Mouse (Mus musculus) lung, postnatal 0 days (tissue): ENCODE measurements around the gene Nthl1. TPM values are rescaled to one million over a fixed set of nuclear protein-coding genes. Genes with fewer than 3 reads are reported as not detected.

Experiments
- ATAC-seq: fragments of 200-750 bp; cut with Nextera tagmentation; 2 replicates; pipeline ENCODE4 v1.8.0; 2017; ENCODE audit warnings: moderate library complexity
- DNase-seq: peaks from one replicate; pipeline ENCODE4 v3.0.0-alpha.2; 2016; ENCODE audit warnings: low spot score
- H3K27ac ChIP-seq: fragments of 300-500 bp; sonication (generic); 2 replicates; pipeline ENCODE4 v1.5.1; 2014; ENCODE audit warnings: antibody characterized with exemption, mild to moderate bottlenecking, low read length, mixed read lengths
- H3K27me3 ChIP-seq: fragments of 300-500 bp; sonication (generic); replicated peaks from 2 replicates; pipeline ENCODE4 v1.6.1; 2014; ENCODE audit warnings: low read length, mixed read lengths; ENCODE audit not compliant: insufficient read depth
- H3K36me3 ChIP-seq: fragments of 300-500 bp; sonication (generic); 2 replicates; pipeline ENCODE4 v1.6.1; 2014; ENCODE audit warnings: low read length, mixed read lengths; ENCODE audit not compliant: insufficient read depth
- H3K4me1 ChIP-seq: fragments of 300-500 bp; sonication (generic); 2 replicates; pipeline ENCODE4 v1.6.1; 2014; ENCODE audit warnings: antibody characterized with exemption, low read depth, low read length, mixed read lengths; ENCODE audit not compliant: insufficient read depth
- H3K4me2 ChIP-seq: fragments of 300-500 bp; sonication (generic); replicated peaks from 2 replicates; pipeline ENCODE4 v1.6.1; 2014; ENCODE audit warnings: low read depth, mild to moderate bottlenecking, low read length, moderate library complexity, mixed read lengths
- H3K4me3 ChIP-seq: fragments of 300-500 bp; sonication (generic); 2 replicates; pipeline ENCODE4 v1.5.1; 2014; ENCODE audit warnings: low read depth, low read length
- H3K9ac ChIP-seq: fragments of 300-500 bp; sonication (generic); replicated peaks from 2 replicates; pipeline ENCODE4 v1.6.1; 2014; ENCODE audit warnings: low read depth, mild to moderate bottlenecking
- H3K9me3 ChIP-seq: fragments of 300-500 bp; sonication (generic); 2 replicates; pipeline ENCODE4 v1.6.1; 2016; ENCODE audit warnings: low read length, mixed read lengths
- CTCF ChIP-seq: IDR thresholded peaks from 2 replicates; pipeline ENCODE4 v1.5.1; 2016; ENCODE audit warnings: antibody characterized with exemption, mild to moderate bottlenecking
- EP300 ChIP-seq: IDR thresholded peaks from 2 replicates; pipeline ENCODE4 v1.6.1; 2016; ENCODE audit warnings: antibody characterized with exemption, mild to moderate bottlenecking, control low read depth
- WGBS: fragments of 180-500 bp; shearing (Covaris S2); extraction: QIAGEN DNeasy Blood & Tissue Kit; methylation state at CpG from one replicate; pipeline ENCODE4 v1.1.7; 2014; 5-methylcytosine and 5-hydroxymethylcytosine counted together
- polyA plus RNA-seq: library from polyadenylated mRNA; unstranded; fragments of >200 nt; fragmentation: Nextera tagmentation; extraction: Ambion mirVana; gene quantifications from 2 replicates; pipeline ENCODE4 v1.2.1, GENCODE M21; 2015

Gene Nthl1
- polyA plus RNA-seq, 1 experiment from 2014 or later, result 13.8 TPM

- 64% methylated on average over 7 of the region's 7 CpGs for WGBS
- H3K27ac ChIP-seq, result no peak overlapping the region
- H3K9ac ChIP-seq, result no peak overlapping the region
- TF ChIP-seq EP300, result no peak
- TF ChIP-seq CTCF, result no peak
- H3K27me3 ChIP-seq, result no peaks in the 10 kb centered on the region
- H3K4me3 ChIP-seq, result no peak overlapping the region
- H3K36me3 ChIP-seq, result peaks cover 10% of the 10 kb centered on the region; the same call in 1 of the 2 replicates
- no peaks in the 10 kb centered on the region for H3K9me3 ChIP-seq
- ATAC-seq, result no peak
- H3K4me2 ChIP-seq, result no peak overlapping the region
- H3K4me1 ChIP-seq, result peaks cover 13% of the 10 kb centered on the region; the same call in 1 of the 2 replicates
- DNase-seq, result no peak
These were observed 41.8 kb downstream of the Nthl1 start for GRCm38 (mm10) chr17:24674277-24674676.

- peaks cover 21% of the 10 kb centered on the region; the same call in 1 of the 2 replicates for H3K36me3 ChIP-seq
- no peak overlapping the region for H3K27ac ChIP-seq
- peak; percentile 52; the same call in 1 of the 2 replicates for ATAC-seq
- no peak overlapping the region for H3K4me2 ChIP-seq
- 59% methylated on average over 2 of the region's 2 CpGs for WGBS
- DNase-seq, result peak; percentile 82
- no peak overlapping the region for H3K9ac ChIP-seq
- H3K4me3 ChIP-seq, result no peak overlapping the region
- peaks cover 4% of the 10 kb centered on the region; the same call in 1 of the 2 replicates for H3K4me1 ChIP-seq
- H3K9me3 ChIP-seq, result no peaks in the 10 kb centered on the region
- no peaks in the 10 kb centered on the region for H3K27me3 ChIP-seq
- TF ChIP-seq CTCF, result peak; percentile 87
- no peak for TF ChIP-seq EP300
These were observed 43.7 kb downstream of the Nthl1 start for GRCm38 (mm10) chr17:24676187-24676586.

- DNase-seq (no peak), ATAC-seq (no peak)
- TF ChIP-seq CTCF (no peak), EP300 (no peak)
- H3K27me3 ChIP-seq, result no peaks in the 10 kb centered on the region
- H3K4me2 ChIP-seq, result no peak overlapping the region
- no peaks in the 10 kb centered on the region for H3K4me1 ChIP-seq
- H3K9me3 ChIP-seq, result no peaks in the 10 kb centered on the region
- 96% methylated on average over 5 of the region's 5 CpGs for WGBS
- no peak overlapping the region for H3K4me3 ChIP-seq
- no peak overlapping the region for H3K9ac ChIP-seq
- no peak overlapping the region for H3K27ac ChIP-seq
- peaks cover 21% of the 10 kb centered on the region; the same call in 1 of the 2 replicates for H3K36me3 ChIP-seq
These were observed 44.4 kb downstream of the Nthl1 start for GRCm38 (mm10) chr17:24676877-24677276.

GRCm38 (mm10) chr17:24677500-24678080 lies 45.1 kb downstream of the Nthl1 start:
- H3K9ac ChIP-seq, result no peak overlapping the region
- H3K9me3 ChIP-seq, result no peaks in the 10 kb centered on the region
- no peak overlapping the region for H3K27ac ChIP-seq
- H3K27me3 ChIP-seq, result no peaks in the 10 kb centered on the region
- TF ChIP-seq CTCF (no peak), EP300 (no peak)
- H3K36me3 ChIP-seq, result peaks cover 21% of the 10 kb centered on the region; the same call in 1 of the 2 replicates
- DNase-seq, result no peak
- H3K4me2 ChIP-seq, result no peak overlapping the region
- no peak overlapping the region for H3K4me3 ChIP-seq
- ATAC-seq, result no peak
- H3K4me1 ChIP-seq, result no peaks in the 10 kb centered on the region
- WGBS, result 88% methylated on average over 24 of the region's 24 CpGs

GRCm38 (mm10) chr17:24686514-24686913 lies 54.0 kb downstream of the Nthl1 start:
- Histone ChIP-seq H3K4me3 (no peak overlapping the region), H3K9ac (no peak overlapping the region), H3K9me3 (no peaks in the 10 kb centered on the region), H3K27ac (no peak overlapping the region), H3K27me3 (peaks cover 13% of the 10 kb centered on the region; the same call in 1 of the 2 replicates), H3K36me3 (no peaks in the 10 kb centered on the region), H3K4me1 (peaks cover 5% of the 10 kb centered on the region; the same call in 1 of the 2 replicates), H3K4me2 (no peak overlapping the region)
- ATAC-seq, result peak; percentile 62; the same call in 1 of the 2 replicates
- DNase-seq, result peak; percentile 55
- 40% methylated on average over 16 of the region's 16 CpGs for WGBS
- TF ChIP-seq CTCF, result no peak
- no peak for TF ChIP-seq EP300

- H3K4me2 ChIP-seq, result peak overlapping the region; percentile 49
- peak overlapping the region; percentile 27 for H3K4me3 ChIP-seq
- DNase-seq (peak; percentile 53), ATAC-seq (peak; percentile 81)
- no peak overlapping the region; the same call in 1 of the 2 replicates for H3K9ac ChIP-seq
- no peaks in the 10 kb centered on the region for H3K36me3 ChIP-seq
- H3K9me3 ChIP-seq, result no peaks in the 10 kb centered on the region
- 1% methylated on average over 25 of the region's 25 CpGs for WGBS
- no peak for TF ChIP-seq EP300
- H3K27ac ChIP-seq, result no peak overlapping the region
- H3K4me1 ChIP-seq, result peaks cover 5% of the 10 kb centered on the region; the same call in 1 of the 2 replicates
- H3K27me3 ChIP-seq, result peaks cover 13% of the 10 kb centered on the region; the same call in 1 of the 2 replicates
These were observed 54.7 kb downstream of the Nthl1 start for GRCm38 (mm10) chr17:24687146-24687595.
